Mouse (Mus musculus) testis, adult 2 months (tissue): ENCODE results near the gene Yaf2.

Source experiments
- CTCF ChIP-seq: fragments of 200-500 bp; IDR thresholded peaks from 2 replicates; pipeline ENCODE4 v1.5.1; 2012; ENCODE audit warnings: low read depth, mild to moderate bottlenecking, inconsistent platforms, low read length, moderate library complexity; ENCODE audit not compliant: control insufficient read depth, insufficient read depth, insufficient replicate concordance
- POLR2A ChIP-seq: fragments of 200-500 bp; IDR thresholded peaks from 2 replicates; pipeline ENCODE4 v1.6.1; 2012; ENCODE audit warnings: low read depth, mild to moderate bottlenecking, inconsistent platforms, low read length, moderate library complexity; ENCODE audit not compliant: control insufficient read depth

DNA sequence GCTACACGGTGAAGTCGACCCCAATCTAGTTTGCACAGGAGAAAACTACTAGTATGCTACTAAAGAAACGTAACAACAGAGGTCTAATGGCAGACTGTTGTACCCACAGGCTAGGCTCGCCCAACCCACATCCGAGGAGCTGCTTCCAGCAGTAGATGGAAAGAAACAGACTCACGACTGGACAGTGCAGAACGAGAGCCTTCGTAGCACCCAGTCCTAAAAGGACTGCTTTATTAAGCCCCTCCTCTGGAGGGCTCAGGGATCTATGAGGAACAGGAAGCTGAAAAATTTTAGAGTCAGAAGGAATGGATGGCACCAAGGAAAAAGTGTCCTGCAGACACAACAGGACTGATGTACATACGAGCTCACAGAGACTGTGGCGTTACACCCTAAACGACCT is 42.3 kb downstream of the Yaf2 start:
- no peak for TF ChIP-seq CTCF
- no peak for TF ChIP-seq POLR2A
